In the genomic region with DNA sequence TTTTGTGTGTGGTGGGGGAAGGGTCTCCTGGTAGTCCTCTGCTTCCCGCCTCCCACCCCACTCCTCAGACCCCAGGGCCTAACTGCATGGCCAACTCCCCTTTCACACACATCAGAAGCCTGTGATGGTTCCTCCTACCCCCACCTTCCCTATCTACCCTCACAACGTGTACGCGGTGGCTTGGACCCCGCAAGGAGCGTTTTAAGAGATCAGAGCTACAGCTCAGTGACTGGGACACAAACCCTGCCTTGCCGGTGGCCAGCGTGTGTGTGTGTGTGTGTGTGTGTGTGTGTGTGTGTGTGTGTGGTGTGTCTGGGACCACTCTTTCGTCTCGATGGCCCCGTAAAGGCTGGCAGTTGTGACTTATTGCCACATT, we compare ENCODE assay signal across 8 mouse cellular contexts. TPM values are rescaled to one million over a fixed set of nuclear protein-coding genes. Genes with fewer than 3 reads are reported as not detected.
DNase-seq lines count a peak whose midpoint lies in the region; ATAC-seq and TF ChIP-seq lines count a peak whose summit lies in the region.

No protein-coding gene starts in this region.

- H3K27ac ChIP-seq in kidney, postnatal 0 days, result peak overlapping the region; percentile 83
- H3K27ac ChIP-seq in hindbrain, embryonic 13.5 days, result peak overlapping the region; percentile 93
- peak overlapping the region; percentile 83 for H3K27ac ChIP-seq in midbrain, embryonic 14.5 days (replicated peaks; ENCODE audit: low read depth, low read length)

- ATAC-seq in kidney, postnatal 0 days (replicated peaks; ENCODE audit: low FRiP score, low read depth), result peak; percentile 46
- peak; percentile 64 for ATAC-seq in common myeloid progenitor, adult 5-6 weeks (replicated peaks; ENCODE audit: low read depth, poor library complexity, severe bottlenecking)
- peak; percentile 68 for ATAC-seq in hindbrain, embryonic 13.5 days (ENCODE audit: low FRiP score)
- ATAC-seq in midbrain, embryonic 14.5 days (ENCODE audit: low FRiP score, low TSS enrichment), result peak; percentile 74

- no peaks in the 10 kb centered on the region for H3K9me3 ChIP-seq in kidney, postnatal 0 days (replicated peaks; ENCODE audit: low read length)
- no peaks in the 10 kb centered on the region for H3K9me3 ChIP-seq in hindbrain, embryonic 13.5 days
- H3K9me3 ChIP-seq in midbrain, embryonic 14.5 days (ENCODE audit: control insufficient read depth, low read length), result no peaks in the 10 kb centered on the region

- DNase-seq in kidney, postnatal 0 days (ENCODE audit: low spot score), result no peak
- DNase-seq in kidney, postnatal 25 days, result no peak
- DNase-seq in midbrain, embryonic 14.5 days, result peak; percentile 62
- no peak for DNase-seq in thymus, postnatal 4 days
- no peak for DNase-seq in thymus, postnatal 25 days
- no peak for DNase-seq in urinary bladder, adult 18-20 months (ENCODE audit: low spot score in 2 of 2)

- TF ChIP-seq CTCF in kidney, postnatal 0 days (IDR thresholded peaks at IDR 0.05; ENCODE audit: low read depth), result no peak

- peaks cover 5% of the 10 kb centered on the region; the same call in 1 of the 2 replicates for H3K27me3 ChIP-seq in kidney, postnatal 0 days (ENCODE audit: insufficient read depth, low read length)
- H3K27me3 ChIP-seq in hindbrain, embryonic 13.5 days, result no peaks in the 10 kb centered on the region
- no peaks in the 10 kb centered on the region for H3K27me3 ChIP-seq in midbrain, embryonic 14.5 days (ENCODE audit: control insufficient read depth, insufficient read depth, low read length)

- no peaks in the 10 kb centered on the region for H3K36me3 ChIP-seq in kidney, postnatal 0 days (ENCODE audit: insufficient read depth, low read length)
- no peaks in the 10 kb centered on the region for H3K36me3 ChIP-seq in hindbrain, embryonic 13.5 days
- no peaks in the 10 kb centered on the region for H3K36me3 ChIP-seq in midbrain, embryonic 14.5 days (ENCODE audit: control insufficient read depth, insufficient read depth, low read length)

- H3K4me1 ChIP-seq in kidney, postnatal 0 days (replicated peaks; ENCODE audit: insufficient read depth, low read length), result no peaks in the 10 kb centered on the region
- peaks cover 13% of the 10 kb centered on the region for H3K4me1 ChIP-seq in hindbrain, embryonic 13.5 days (replicated peaks)
- H3K4me1 ChIP-seq in midbrain, embryonic 14.5 days (ENCODE audit: control insufficient read depth, insufficient read depth, low read length), result no peaks in the 10 kb centered on the region

- peak overlapping the region; percentile 96 for H3K4me2 ChIP-seq in kidney, postnatal 0 days (ENCODE audit: low read length)
- peak overlapping the region; percentile 67 for H3K4me2 ChIP-seq in hindbrain, embryonic 13.5 days
- peak overlapping the region; percentile 57 for H3K4me2 ChIP-seq in midbrain, embryonic 14.5 days (ENCODE audit: low read length)

- peak overlapping the region; percentile 88 for H3K9ac ChIP-seq in kidney, postnatal 0 days (ENCODE audit: low read depth, low read length)
- H3K9ac ChIP-seq in hindbrain, embryonic 13.5 days, result peak overlapping the region; percentile 88
- peak overlapping the region; percentile 96 for H3K9ac ChIP-seq in midbrain, embryonic 14.5 days (replicated peaks; ENCODE audit: low read length)

- peak overlapping the region; percentile 84 for H3K4me3 ChIP-seq in kidney, postnatal 0 days (replicated peaks; ENCODE audit: low read depth, low read length)
- H3K4me3 ChIP-seq in hindbrain, embryonic 13.5 days, result peak overlapping the region; percentile 86
- H3K4me3 ChIP-seq in midbrain, embryonic 14.5 days (replicated peaks; ENCODE audit: low read depth, low read length), result peak overlapping the region; percentile 84

- 4% methylated on average over 11 of the region's 11 CpGs for WGBS in kidney, postnatal 0 days
- WGBS in hindbrain, embryonic 13.5 days, result 5% methylated on average over 11 of the region's 11 CpGs
- WGBS in midbrain, embryonic 14.5 days, result under 1% methylated on average over 11 of the region's 11 CpGs

RNA-seq across cellular contexts. Expression of gene Camsap3, which starts 1.2 kb away (rescaled TPM):
- polyA plus RNA-seq in kidney, postnatal 0 days (2015; fragmentation: Nextera tagmentation; extraction: Ambion mirVana), result 9.7 and 11.6 TPM in 2 replicates
- 1.0 TPM in 2 replicates for total RNA-seq in common myeloid progenitor, adult 5-6 weeks (2017)
- 37.0 and 38.2 TPM in 2 replicates for polyA plus RNA-seq in hindbrain, embryonic 13.5 days (2015; fragmentation: Nextera tagmentation; extraction: Ambion mirVana)
- 43.1 and 49.0 TPM in 2 replicates for polyA plus RNA-seq in midbrain, embryonic 14.5 days (2014; fragmentation: Nextera tagmentation; extraction: Ambion mirVana)

RNA-seq across cellular contexts. Expression of gene C330021F23Rik, which starts 20.5 kb away (rescaled TPM):
- polyA plus RNA-seq in kidney, postnatal 0 days (2015; fragmentation: Nextera tagmentation; extraction: Ambion mirVana), result 4.4 and 5.2 TPM in 2 replicates
- 0.44 and 0.96 TPM in 2 replicates for total RNA-seq in common myeloid progenitor, adult 5-6 weeks (2017)
- 0.36 and 0.62 TPM in 2 replicates for polyA plus RNA-seq in hindbrain, embryonic 13.5 days (2015; fragmentation: Nextera tagmentation; extraction: Ambion mirVana)
- 0.27 and 0.70 TPM in 2 replicates for polyA plus RNA-seq in midbrain, embryonic 14.5 days (2014; fragmentation: Nextera tagmentation; extraction: Ambion mirVana)

RNA-seq across cellular contexts. Expression of gene Xab2, which starts 32.9 kb away (rescaled TPM):
- 44.4 and 48.4 TPM in 2 replicates for polyA plus RNA-seq in kidney, postnatal 0 days (2015; fragmentation: Nextera tagmentation; extraction: Ambion mirVana)
- total RNA-seq in common myeloid progenitor, adult 5-6 weeks (2017), result 53.4 and 54.3 TPM in 2 replicates
- polyA plus RNA-seq in hindbrain, embryonic 13.5 days (2015; fragmentation: Nextera tagmentation; extraction: Ambion mirVana), result 52.1 and 55.5 TPM in 2 replicates
- polyA plus RNA-seq in midbrain, embryonic 14.5 days (2014; fragmentation: Nextera tagmentation; extraction: Ambion mirVana), result 47.5 and 51.1 TPM in 2 replicates

RNA-seq across cellular contexts. Expression of gene Pet100, which starts 33.1 kb away (rescaled TPM):
- polyA plus RNA-seq in kidney, postnatal 0 days (2015; fragmentation: Nextera tagmentation; extraction: Ambion mirVana), result 132 and 151 TPM in 2 replicates
- total RNA-seq in common myeloid progenitor, adult 5-6 weeks (2017), result 162 and 251 TPM in 2 replicates
- 116 and 122 TPM in 2 replicates for polyA plus RNA-seq in hindbrain, embryonic 13.5 days (2015; fragmentation: Nextera tagmentation; extraction: Ambion mirVana)
- 95.5 and 103 TPM in 2 replicates for polyA plus RNA-seq in midbrain, embryonic 14.5 days (2014; fragmentation: Nextera tagmentation; extraction: Ambion mirVana)

RNA-seq across cellular contexts. Expression of gene Pcp2, which starts 37.1 kb away (rescaled TPM):
- polyA plus RNA-seq in kidney, postnatal 0 days (2015; fragmentation: Nextera tagmentation; extraction: Ambion mirVana), result 0.42 TPM in 1 of 2 replicates, not detected in the other
- total RNA-seq in common myeloid progenitor, adult 5-6 weeks (2017), result not detected in 2 replicates
- polyA plus RNA-seq in hindbrain, embryonic 13.5 days (2015; fragmentation: Nextera tagmentation; extraction: Ambion mirVana), result 0.23 and 0.45 TPM in 2 replicates
- 6.5 and 12.4 TPM in 2 replicates for polyA plus RNA-seq in midbrain, embryonic 14.5 days (2014; fragmentation: Nextera tagmentation; extraction: Ambion mirVana)
